Comparison of ENCODE assay signal across 18 mouse cellular contexts in the genomic region with DNA sequence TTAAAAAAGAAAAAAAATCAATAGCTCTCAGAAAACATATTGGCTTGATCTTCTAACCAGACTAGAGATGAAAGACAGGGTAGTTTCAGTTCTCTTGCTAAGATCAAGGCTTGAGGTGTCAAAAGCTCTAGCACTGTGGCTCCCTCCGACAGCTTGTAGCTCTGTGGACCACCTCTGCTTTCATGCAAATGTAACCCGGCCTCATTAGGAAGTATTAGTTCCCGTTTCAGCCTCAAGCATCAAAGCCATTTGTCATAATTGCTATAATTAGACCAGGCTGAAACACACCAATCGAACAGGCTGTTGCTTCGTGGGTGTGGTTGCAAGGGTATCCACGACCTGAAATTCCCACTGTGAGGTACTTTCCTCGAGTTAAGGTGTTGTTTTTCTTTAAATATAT.
DNase-seq lines count a peak whose midpoint lies in the region; ATAC-seq and TF ChIP-seq lines count a peak whose summit lies in the region.
"Had no signal": no experiment of that assay in that cellular context is flagged by ENCODE, and none has a peak within 500 bp of the region (broad histone marks: within the 10 kb centered on the region; RNA-seq: fewer than 3 reads in every experiment).

No protein-coding gene starts in this region.

- no peak overlapping the region for H3K9ac ChIP-seq in liver, embryonic 14.5 days (replicated peaks)
- H3K9ac ChIP-seq: embryonic facial prominence, embryonic 13.5 days; hindbrain, embryonic 13.5 days; lung, embryonic 15.5 days had no signal

- 17% methylated on average over 7 of the region's 7 CpGs for WGBS in liver, embryonic 14.5 days (ENCODE audit: insufficient replicate concordance)

- H3K4me3 ChIP-seq in liver, embryonic 14.5 days (ENCODE audit: insufficient read depth in 1 of 2, low read depth in 2 of 2, low read length in 2 of 2): no peak overlapping the region
- no peak overlapping the region for H3K4me3 ChIP-seq in gastrocnemius, adult 2 months
- H3K4me3 ChIP-seq: embryonic facial prominence, embryonic 13.5 days; heart, adult 2 months; hindbrain, embryonic 13.5 days; lung, embryonic 15.5 days; megakaryocyte, embryonic 14.5 days had no signal

- TF ChIP-seq CTCF in liver, embryonic 14.5 days (IDR thresholded peaks at IDR 0.05; ENCODE audit: low read depth): no peak
- no peak for TF ChIP-seq CTCF in gastrocnemius, adult 2 months (IDR thresholded peaks at IDR 0.05)

- no peak for ATAC-seq in liver, embryonic 14.5 days (ENCODE audit: insufficient read depth)
- peak; percentile 68 for ATAC-seq in megakaryocyte progenitor cell, adult 5-6 weeks (replicated peaks; ENCODE audit: poor library complexity)
- ATAC-seq in frontal cortex, adult (ENCODE audit: low TSS enrichment): no peak

- peaks cover 6 to 18% of the 10 kb centered on the region in 2 experiments for H3K4me1 ChIP-seq in liver, embryonic 14.5 days (replicated peaks; ENCODE audit: control insufficient read depth in 2 of 2, insufficient read depth in 2 of 2, low read length in 1 of 2)
- H3K4me1 ChIP-seq: embryonic facial prominence, embryonic 13.5 days; hindbrain, embryonic 13.5 days; lung, embryonic 15.5 days had no signal

- TF ChIP-seq EP300 in liver, embryonic 14.5 days (IDR thresholded peaks at IDR 0.05; ENCODE audit: low read depth): no peak

- H3K4me2 ChIP-seq in liver, embryonic 14.5 days (ENCODE audit: low read depth): 0 out of 2 replicates have a peak overlapping the region, but pooled peaks have one; percentile 6
- H3K4me2 ChIP-seq: embryonic facial prominence, embryonic 13.5 days; hindbrain, embryonic 13.5 days; lung, embryonic 15.5 days had no signal

- intact Hi-C loops in gastrocnemius, adult 2 months (cut with DNase I): no loop called here

- H3K27ac ChIP-seq in liver, embryonic 14.5 days: no peak overlapping the region
- no peak overlapping the region for H3K27ac ChIP-seq in gastrocnemius, adult 2 months
- H3K27ac ChIP-seq: embryonic facial prominence, embryonic 13.5 days; heart, adult 2 months; hindbrain, embryonic 13.5 days; lung, embryonic 15.5 days had no signal

- H3K9me3 ChIP-seq in liver, embryonic 14.5 days (ENCODE audit: control insufficient read depth, low read length): no peaks in the 10 kb centered on the region
- H3K9me3 ChIP-seq: embryonic facial prominence, embryonic 13.5 days; hindbrain, embryonic 13.5 days; lung, embryonic 15.5 days; megakaryocyte, embryonic 14.5 days had no signal

- no peaks in the 10 kb centered on the region for H3K36me3 ChIP-seq in liver, embryonic 14.5 days (replicated peaks; ENCODE audit: control insufficient read depth, insufficient read depth, low read depth)
- H3K36me3 ChIP-seq: embryonic facial prominence, embryonic 13.5 days; hindbrain, embryonic 13.5 days; lung, embryonic 15.5 days had no signal

- no peak for DNase-seq in liver, embryonic 14.5 days (ENCODE audit: low read depth in 3 of 3, low spot score in 3 of 3)
- no peak for DNase-seq in liver
- peak; percentile 47 for DNase-seq in T-cell, adult 2 months (ENCODE audit: low spot score)
- peak; percentile 82 to 85 for DNase-seq in spleen, postnatal 36 days (ENCODE audit: low spot score in 2 of 2)
- no peak for DNase-seq in gastrocnemius, adult 2 months
- DNase-seq in right cerebral cortex, postnatal 14 days: no peak
- DNase-seq: cerebellum, adult 11-12 months; cerebellum, postnatal 36 days; heart, adult 2 months; kidney, adult 18-20 months; kidney, postnatal 36 days; right cerebral cortex, postnatal 25 days had no signal

- no peaks in the 10 kb centered on the region for H3K27me3 ChIP-seq in liver, embryonic 14.5 days (ENCODE audit: control insufficient read depth, insufficient read depth, low read length)
- H3K27me3 ChIP-seq: embryonic facial prominence, embryonic 13.5 days; hindbrain, embryonic 13.5 days; lung, embryonic 15.5 days had no signal

Comparison
In these comparisons a context has a peak if more than half of its experiments do, and no peak if none do; other contexts are left out.
1. DNase-seq: peak in T-cell, adult 2 months (single experiment) and spleen, postnatal 36 days (2 of 2); none in liver, embryonic 14.5 days (0 of 3), liver (single experiment), gastrocnemius, adult 2 months (single experiment) and right cerebral cortex, postnatal 14 days (single experiment).